Mouse (Mus musculus) neural tube, embryonic 11.5 days (tissue): ENCODE results near the gene Gm44502. TPM values are rescaled to one million over a fixed set of nuclear protein-coding genes. Genes with fewer than 3 reads are reported as not detected.

Experiments used
- ATAC-seq: fragments of 200-750 bp; cut with Nextera tagmentation; 2 replicates; pipeline ENCODE4 v1.8.0; 2017; ENCODE audit warnings: moderate number of reproducible peaks, mild to moderate bottlenecking, moderate TSS enrichment, moderate library complexity; ENCODE audit not compliant: insufficient read depth, low FRiP score, low TSS enrichment
- DNase-seq: peaks from one replicate; pipeline ENCODE4 v3.0.0-alpha.2; 2015; ENCODE audit warnings: low spot score
- H3K27ac ChIP-seq: fragments of 300-500 bp; sonication (generic); 2 replicates; pipeline ENCODE4 v1.5.1; 2014; ENCODE audit warnings: low read depth, mild to moderate bottlenecking, low read length
- H3K27me3 ChIP-seq: fragments of 300-500 bp; sonication (generic); 2 replicates; pipeline ENCODE4 v1.6.1; 2014; ENCODE audit warnings: mild to moderate bottlenecking, low read length, mixed read lengths; ENCODE audit not compliant: control insufficient read depth, insufficient read depth
- H3K36me3 ChIP-seq: fragments of 300-500 bp; sonication (generic); 2 replicates; pipeline ENCODE4 v1.6.1; 2014; ENCODE audit warnings: mild to moderate bottlenecking, low read length, moderate library complexity, mixed read lengths; ENCODE audit not compliant: control insufficient read depth, insufficient read depth
- H3K4me1 ChIP-seq: fragments of 300-500 bp; sonication (generic); 2 replicates; pipeline ENCODE4 v1.6.1; 2014; ENCODE audit warnings: low read length, mixed read lengths; ENCODE audit not compliant: control insufficient read depth, insufficient read depth
- H3K4me2 ChIP-seq: fragments of 300-500 bp; sonication (generic); 2 replicates; pipeline ENCODE4 v1.6.1; 2014; ENCODE audit warnings: low read depth, mild to moderate bottlenecking, moderate library complexity
- H3K4me3 ChIP-seq: fragments of 300-500 bp; sonication (generic); 2 replicates; pipeline ENCODE4 v1.5.1; 2014; ENCODE audit warnings: low read depth, low read length
- H3K9ac ChIP-seq: fragments of 300-500 bp; sonication (generic); 2 replicates; pipeline ENCODE4 v1.6.1; 2014; ENCODE audit warnings: mild to moderate bottlenecking, low read length
- H3K9me3 ChIP-seq: fragments of 300-500 bp; sonication (generic); 2 replicates; pipeline ENCODE4 v1.6.1; 2016; ENCODE audit warnings: low read length; ENCODE audit not compliant: control insufficient read depth
- WGBS: fragments of 180-500 bp; shearing (Covaris S2); extraction: QIAGEN DNeasy Blood & Tissue Kit; methylation state at CpG from one replicate; pipeline ENCODE4 v1.1.7; 2014; 5-methylcytosine and 5-hydroxymethylcytosine counted together
- polyA plus RNA-seq: library from polyadenylated mRNA; unstranded; fragments of >200 nt; fragmentation: Nextera tagmentation; extraction: Ambion mirVana; gene quantifications from 2 replicates; pipeline ENCODE4 v1.2.1, GENCODE M21; 2014

Gene Gm44502
- polyA plus RNA-seq, 1 experiment from 2014 or later, result 0.64 TPM

GRCm38 (mm10) chr15:89398146-89398545 lies 31.4 kb downstream of the Gm44502 start:
- Histone ChIP-seq H3K36me3 (no peaks in the 10 kb centered on the region), H3K4me1 (no peaks in the 10 kb centered on the region), H3K9me3 (no peaks in the 10 kb centered on the region), H3K27me3 (no peaks in the 10 kb centered on the region), H3K4me3 (no peak overlapping the region), H3K4me2 (no peak overlapping the region), H3K9ac (no peak overlapping the region), H3K27ac (no peak overlapping the region)
- DNase-seq (no peak), ATAC-seq (no peak)
- 78% methylated on average over 2 of the region's 2 CpGs for WGBS

GRCm38 (mm10) chr15:89396883-89397282 lies 32.6 kb downstream of the Gm44502 start:
- Histone ChIP-seq H3K4me2 (no peak overlapping the region), H3K4me1 (no peaks in the 10 kb centered on the region), H3K27ac (no peak overlapping the region), H3K4me3 (no peak overlapping the region), H3K36me3 (no peaks in the 10 kb centered on the region), H3K9me3 (no peaks in the 10 kb centered on the region), H3K9ac (no peak overlapping the region), H3K27me3 (no peaks in the 10 kb centered on the region)
- ATAC-seq, result no peak
- 92% methylated on average over 4 of the region's 4 CpGs for WGBS
- DNase-seq, result no peak

GRCm38 (mm10) chr15:89390081-89390480 lies 39.4 kb downstream of the Gm44502 start:
- no peaks in the 10 kb centered on the region for H3K4me1 ChIP-seq
- ATAC-seq, result no peak
- H3K4me2 ChIP-seq, result no peak overlapping the region
- H3K27me3 ChIP-seq, result no peaks in the 10 kb centered on the region
- 93% methylated on average over 10 of the region's 10 CpGs for WGBS
- no peaks in the 10 kb centered on the region for H3K36me3 ChIP-seq
- no peak for DNase-seq
- H3K4me3 ChIP-seq, result no peak overlapping the region
- no peak overlapping the region for H3K9ac ChIP-seq
- no peak overlapping the region for H3K27ac ChIP-seq
- H3K9me3 ChIP-seq, result no peaks in the 10 kb centered on the region

GRCm38 (mm10) chr15:89387127-89387526 lies 42.4 kb downstream of the Gm44502 start:
- Histone ChIP-seq H3K27me3 (no peaks in the 10 kb centered on the region), H3K9me3 (no peaks in the 10 kb centered on the region), H3K4me2 (no peak overlapping the region), H3K36me3 (no peaks in the 10 kb centered on the region), H3K4me3 (no peak overlapping the region), H3K9ac (no peak overlapping the region), H3K4me1 (no peaks in the 10 kb centered on the region), H3K27ac (no peak overlapping the region)
- DNase-seq, result no peak
- no peak for ATAC-seq
- 50% methylated on average over 12 of the region's 12 CpGs for WGBS

GRCm38 (mm10) chr15:89384617-89385016 lies 44.9 kb downstream of the Gm44502 start, which contains the start of gene Klhdc7b:
TSS of gene Klhdc7b (plus strand) at chr15:89384917.
- no peak for ATAC-seq
- no peak for DNase-seq
- H3K27ac ChIP-seq, result no peak within 1 kb of the TSS
- H3K27me3 ChIP-seq, result peaks cover 5% of the 10 kb centered on the region
- H3K9me3 ChIP-seq, result no peaks in the 10 kb centered on the region
- H3K36me3 ChIP-seq, result no peaks in the 10 kb centered on the region
- whole genome bisulfite sequencing, result 88% methylated on average over 7 of the region's 7 CpGs
- H3K9ac ChIP-seq, result no peak within 1 kb of the TSS
- H3K4me1 ChIP-seq, result no peaks in the 10 kb centered on the region; the same call in 1 of the 2 replicates
- H3K4me3 ChIP-seq, result no peak within 1 kb of the TSS
- no peak within 1 kb of the TSS for H3K4me2 ChIP-seq

GRCm38 (mm10) chr15:89379429-89379828 lies 50.1 kb downstream of the Gm44502 start:
- Histone ChIP-seq H3K4me3 (peak overlapping the region; percentile 34), H3K9me3 (no peaks in the 10 kb centered on the region), H3K27me3 (peaks cover 40% of the 10 kb centered on the region), H3K4me2 (peak overlapping the region; percentile 58), H3K36me3 (no peaks in the 10 kb centered on the region), H3K27ac (no peak overlapping the region), H3K4me1 (peaks cover 6% of the 10 kb centered on the region; the same call in 1 of the 2 replicates), H3K9ac (no peak overlapping the region)
- no peak for ATAC-seq
- peak; percentile 20 for DNase-seq
- 5% methylated on average over 10 of the region's 10 CpGs for WGBS

GRCm38 (mm10) chr15:89378831-89379401 lies 50.6 kb downstream of the Gm44502 start, which contains the start of gene Odf3b:
TSS of gene Odf3b (minus strand) at chr15:89379282.
- peak within 1 kb of the TSS; percentile 32; the same call in 1 of the 2 replicates for H3K9ac ChIP-seq
- H3K27ac ChIP-seq, result no peak within 1 kb of the TSS
- ATAC-seq (no peak), DNase-seq (peak; percentile 51)
- WGBS, result under 1% methylated on average over 32 of the region's 33 CpGs
- H3K27me3 ChIP-seq, result peaks cover 40% of the 10 kb centered on the region
- H3K36me3 ChIP-seq, result no peaks in the 10 kb centered on the region
- H3K4me2 ChIP-seq, result peak within 1 kb of the TSS; percentile 58
- H3K4me3 ChIP-seq, result peak within 1 kb of the TSS; percentile 34
- peaks cover 8% of the 10 kb centered on the region; the same call in 1 of the 2 replicates for H3K4me1 ChIP-seq
- no peaks in the 10 kb centered on the region for H3K9me3 ChIP-seq

GRCm38 (mm10) chr15:89377938-89378828 lies 51.3 kb downstream of the Gm44502 start:
- peak overlapping the region; percentile 58 for H3K4me2 ChIP-seq
- H3K27me3 ChIP-seq, result peaks cover 40% of the 10 kb centered on the region
- peak overlapping the region; percentile 32; the same call in 1 of the 2 replicates for H3K9ac ChIP-seq
- no peaks in the 10 kb centered on the region for H3K36me3 ChIP-seq
- WGBS, result 10% methylated on average over 46 of the region's 46 CpGs
- no peak for DNase-seq
- peak overlapping the region; percentile 34 for H3K4me3 ChIP-seq
- no peak overlapping the region for H3K27ac ChIP-seq
- peaks cover 9% of the 10 kb centered on the region; the same call in 1 of the 2 replicates for H3K4me1 ChIP-seq
- H3K9me3 ChIP-seq, result no peaks in the 10 kb centered on the region
- ATAC-seq, result no peak
